Mouse (Mus musculus): ENCODE data around the gene Elfn1.
A peak's percentile ranks its signal among the peaks of the same experiment; 100 is the strongest.

The Elfn1 gene

DNA sequence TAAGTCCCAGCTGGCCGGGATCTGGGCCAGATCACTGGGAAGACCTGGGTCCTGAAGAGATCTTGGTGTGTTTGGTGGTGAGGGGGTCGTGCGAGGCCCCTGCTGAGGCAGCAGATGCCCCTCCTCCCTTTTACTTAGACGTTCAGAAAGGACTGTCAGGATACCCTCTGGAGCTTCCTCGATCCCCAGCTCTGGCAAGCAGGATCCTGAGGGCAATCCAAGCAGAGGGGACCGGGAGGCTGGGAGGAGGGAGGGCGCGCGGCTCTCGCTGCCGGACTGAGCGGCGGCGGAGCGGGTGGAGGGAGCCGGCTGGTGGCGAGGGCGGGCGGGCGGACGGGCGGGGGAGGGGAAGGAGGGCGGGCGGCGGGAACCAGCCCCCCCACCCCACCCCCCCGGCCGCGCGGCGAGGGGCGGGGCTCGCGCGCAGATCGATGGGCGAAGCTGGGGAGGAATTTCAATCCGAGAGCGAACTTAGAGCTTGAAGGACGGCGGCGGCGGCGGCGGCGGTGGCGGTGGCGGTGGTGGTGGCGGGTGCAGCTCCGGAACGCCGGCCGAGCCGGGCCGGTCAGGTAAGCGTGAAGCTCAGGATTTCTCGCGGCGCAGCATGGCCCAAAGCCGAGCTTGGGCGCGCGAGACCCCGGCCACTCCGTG, 4.5 kb downstream of the Elfn1 start:
- DNase-seq = no peak

- DNase-seq = no peak
Observed at GRCm38 (mm10) chr5:139921666-139922065, 13.9 kb downstream of the Elfn1 start.

- DNase-seq = no peak
Observed at GRCm38 (mm10) chr5:139923867-139924266, 16.1 kb downstream of the Elfn1 start.

DNA sequence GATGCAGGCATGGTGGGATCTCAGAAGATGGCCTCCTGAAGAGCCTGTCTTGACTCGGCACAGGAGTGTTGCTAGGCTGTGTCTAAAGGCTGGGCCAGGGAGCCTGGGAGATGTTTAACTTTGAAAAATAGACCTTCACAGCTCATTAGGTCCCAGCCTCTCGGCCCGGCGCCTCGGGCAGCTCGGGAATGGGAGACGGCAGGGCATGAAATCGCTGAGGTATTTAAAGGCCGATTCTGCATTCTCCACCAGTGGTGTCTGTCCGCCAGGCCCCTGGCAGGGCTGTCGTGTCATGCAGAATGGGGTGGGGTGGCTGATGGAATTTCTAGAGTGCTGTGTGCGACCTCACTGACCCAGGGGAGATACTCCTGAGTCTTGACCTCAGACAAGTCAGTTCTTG, 22.4 kb downstream of the Elfn1 start:
- no peak for DNase-seq

DNA sequence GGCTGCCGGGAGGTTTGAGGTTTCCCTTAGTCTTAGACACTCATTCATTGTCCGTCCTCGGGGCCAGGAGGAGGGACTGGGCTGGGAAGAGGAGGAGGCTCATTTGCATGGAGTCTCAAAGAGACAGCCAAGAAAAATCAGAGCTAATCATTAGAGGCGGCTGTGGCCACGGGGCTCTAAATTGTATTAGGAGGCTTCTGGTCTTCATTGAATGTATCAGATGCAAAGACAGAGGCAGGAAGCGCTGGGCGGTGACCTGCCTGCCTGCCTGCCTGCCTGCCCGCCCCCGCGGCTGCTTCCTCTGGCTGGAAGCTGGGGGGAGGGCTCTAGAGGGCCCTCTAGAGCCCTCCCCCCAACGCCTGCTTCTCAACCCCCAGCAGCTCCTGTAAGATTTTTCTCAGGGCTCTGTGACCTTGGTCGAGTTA, 23.2 kb downstream of the Elfn1 start:
- DNase-seq = no peak

- peak; percentile 52 for DNase-seq
Observed at GRCm38 (mm10) chr5:139931947-139932540, 24.3 kb downstream of the Elfn1 start.

GRCm38 (mm10) chr5:139932595-139933271, 25.0 kb downstream of the Elfn1 start:
- peak; percentile 83 for DNase-seq

GRCm38 (mm10) chr5:139933476-139933875, 25.7 kb downstream of the Elfn1 start:
- DNase-seq = peak; percentile 42

DNA sequence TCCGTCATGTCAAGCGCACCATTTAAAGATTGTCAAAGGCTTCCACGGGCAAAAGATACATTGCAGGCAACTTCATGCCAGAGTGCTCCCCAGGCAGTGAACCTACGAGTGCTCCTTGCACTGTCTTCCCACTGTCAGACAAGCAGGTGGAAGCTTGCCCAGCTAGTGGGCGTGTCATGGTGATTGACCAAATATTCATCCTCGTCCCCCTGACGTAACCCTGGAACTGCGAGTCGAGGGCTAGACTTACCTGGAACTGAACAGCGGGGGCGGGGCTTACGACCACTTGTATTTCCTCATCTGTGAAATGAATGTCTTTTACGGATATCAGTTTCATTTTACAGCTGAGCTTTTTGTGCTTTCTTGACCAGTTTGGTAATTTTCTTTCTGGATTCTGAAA, 28.7 kb downstream of the Elfn1 start:
- DNase-seq = no peak

DNA sequence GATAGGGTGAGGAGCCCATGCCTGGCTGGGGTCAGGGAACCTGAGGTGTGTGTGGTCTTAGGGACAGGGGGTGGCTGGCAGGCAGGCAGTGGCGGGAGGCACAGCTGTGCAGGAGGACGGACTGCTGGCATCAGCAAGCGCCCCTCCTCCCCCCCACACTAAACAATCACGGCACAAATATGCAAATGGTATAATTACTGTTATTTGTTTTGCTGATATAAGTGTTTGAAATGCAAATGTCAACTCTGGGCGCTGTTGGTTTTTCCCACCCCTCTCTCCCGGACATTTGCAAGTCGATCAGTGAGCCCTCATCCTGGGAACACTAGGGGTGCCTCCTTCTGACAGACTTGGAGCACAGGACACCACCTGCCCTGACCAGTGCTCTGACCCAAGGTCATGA, 37.0 kb downstream of the Elfn1 start:
- DNase-seq = no peak

- no peak for DNase-seq
Observed at GRCm38 (mm10) chr5:139945715-139946364, 38.1 kb downstream of the Elfn1 start.

DNA sequence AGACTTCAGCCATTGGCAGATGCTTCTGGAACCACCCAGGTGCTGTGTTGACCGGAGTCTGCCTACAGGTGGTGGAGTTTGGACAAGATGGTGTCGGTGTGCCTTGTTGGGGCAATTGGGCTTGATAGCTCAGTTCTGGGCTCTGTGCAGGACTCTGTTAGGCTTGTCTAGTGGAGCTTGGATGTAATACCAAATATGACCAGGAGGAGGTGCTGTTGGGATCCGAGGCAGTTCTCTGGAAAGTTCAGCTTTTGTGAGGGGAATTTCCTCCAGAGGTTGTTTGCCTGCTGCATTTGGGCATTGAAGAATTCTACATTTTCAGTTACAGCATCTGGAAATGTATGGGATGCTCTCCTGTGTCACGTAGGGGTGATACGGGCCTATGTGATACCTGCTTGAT, 39.7 kb downstream of the Elfn1 start:
- DNase-seq = no peak

DNA sequence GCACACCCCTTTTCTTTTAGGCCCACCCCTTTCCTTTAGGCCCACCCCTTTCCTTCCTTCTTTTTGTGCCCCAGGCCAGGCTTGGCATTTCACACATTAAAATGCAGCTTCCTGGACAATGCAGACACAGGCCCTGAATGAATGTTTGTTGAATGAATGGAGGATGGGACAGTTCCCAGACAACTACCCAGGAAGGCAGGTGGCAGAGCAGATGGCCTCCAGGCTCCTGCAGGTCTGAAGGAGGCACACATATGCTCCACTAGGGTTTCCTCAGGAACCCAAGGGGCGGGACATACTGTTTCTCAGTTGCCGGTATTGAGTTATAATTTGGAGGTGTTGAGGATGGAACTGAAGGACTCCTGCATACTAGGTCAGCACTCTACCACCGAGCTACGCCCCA, 40.8 kb downstream of the Elfn1 start:
- DNase-seq = no peak

DNA sequence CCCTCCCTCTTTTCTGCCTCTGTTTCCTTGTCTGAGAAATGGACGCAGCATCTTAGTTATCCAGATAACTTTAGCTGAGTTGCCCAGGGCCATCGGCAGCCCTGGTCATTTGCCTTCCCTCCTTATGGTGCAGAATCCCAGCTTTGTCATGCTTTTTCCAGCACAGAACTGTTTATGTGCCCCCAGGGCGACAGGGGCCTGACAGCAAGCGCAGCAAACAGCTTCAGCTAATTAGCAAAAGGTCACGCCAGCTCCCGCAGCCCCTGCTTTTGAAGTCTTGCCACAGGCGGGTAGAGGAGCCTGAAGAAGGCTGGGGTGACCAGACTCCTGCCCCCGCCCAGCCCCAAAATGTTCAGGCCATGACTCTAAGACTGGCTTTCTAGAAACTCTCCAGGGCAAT, 41.6 kb downstream of the Elfn1 start:
- DNase-seq = no peak

GRCm38 (mm10) chr5:139949975-139950578, 42.3 kb downstream of the Elfn1 start:
- no peak for DNase-seq

- no peak for DNase-seq
Observed at GRCm38 (mm10) chr5:139956859-139957258, 49.1 kb downstream of the Elfn1 start.

- no peak for DNase-seq
Observed at GRCm38 (mm10) chr5:139959741-139960140, 52.0 kb downstream of the Elfn1 start.

- no peak for DNase-seq
Observed at GRCm38 (mm10) chr5:139964391-139964790, 56.6 kb downstream of the Elfn1 start.

DNA sequence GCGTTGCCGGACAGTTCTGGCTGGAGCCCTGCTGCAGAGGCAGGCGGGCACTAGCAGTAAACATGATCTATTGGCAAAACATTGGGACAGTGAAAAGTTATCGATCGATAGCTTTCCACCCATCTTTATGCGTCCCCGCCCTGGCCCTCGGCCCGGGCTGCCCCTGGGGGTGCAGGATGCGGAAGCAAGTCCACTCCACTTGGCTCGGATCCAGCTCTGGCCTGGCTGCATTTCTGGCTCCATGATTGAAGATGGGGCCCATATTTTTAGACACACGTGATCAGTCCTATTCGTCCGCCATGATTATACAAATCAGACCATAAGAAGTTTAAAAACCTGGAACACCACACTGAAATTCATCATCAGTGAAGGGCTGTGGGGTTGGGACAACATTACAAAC, 57.9 kb downstream of the Elfn1 start:
- no peak for DNase-seq

- peak; percentile 38 for DNase-seq
Observed at GRCm38 (mm10) chr5:139969151-139969948, 61.6 kb downstream of the Elfn1 start.

GRCm38 (mm10) chr5:139970186-139970631, 62.5 kb downstream of the Elfn1 start:
- DNase-seq = no peak

- DNase-seq = no peak
Observed at GRCm38 (mm10) chr5:139976584-139976983, 68.8 kb downstream of the Elfn1 start.

All from right cerebral cortex, postnatal 14 days (tissue).